Mouse (Mus musculus) large intestine, adult 2 months (tissue): ENCODE results near the gene Hmgn2. TPM values are rescaled to one million over a fixed set of nuclear protein-coding genes. Genes with fewer than 3 reads are reported as not detected.
A peak's percentile ranks its signal among the peaks of the same experiment; 100 is the strongest.

Experiments
- DNase-seq: peaks from one replicate; pipeline ENCODE4 v3.0.0-alpha.2; 2012; ENCODE audit warnings: low read depth, low spot score
- WGBS: fragments of 180-500 bp; shearing (Covaris S2); methylation state at CpG from one replicate; pipeline ENCODE4 v1.1.7; 2018; 5-methylcytosine and 5-hydroxymethylcytosine counted together
- polyA plus RNA-seq: library from polyadenylated mRNA; depleted of rRNA; stranded (reverse); fragments of >200 nt; gene quantifications from 2 replicates; pipeline ENCODE4 v1.2.3, GENCODE M21; 2012

The Hmgn2 gene
- polyA plus RNA-seq, 1 experiment, result 46.0 TPM

GRCm38 (mm10) chr4:133982936-133983335 lies 14.5 kb upstream of the Hmgn2 start:
- 93% methylated on average over 13 of the region's 13 CpGs for WGBS
- no peak for DNase-seq

- 81% methylated on average over 5 of the region's 5 CpGs for WGBS
- no peak for DNase-seq
These were observed 12.0 kb upstream of the Hmgn2 start for GRCm38 (mm10) chr4:133980496-133980895.

GRCm38 (mm10) chr4:133978021-133978711 lies 9.7 kb upstream of the Hmgn2 start:
- WGBS, result 94% methylated on average over 10 of the region's 10 CpGs
- no peak for DNase-seq

- 73% methylated on average over 8 of the region's 8 CpGs for WGBS
- no peak for DNase-seq
These were observed 3.3 kb upstream of the Hmgn2 start for GRCm38 (mm10) chr4:133971741-133972140.

GRCm38 (mm10) chr4:133970876-133971275 lies 2.4 kb upstream of the Hmgn2 start:
- WGBS, result 76% methylated on average over 13 of the region's 13 CpGs
- no peak for DNase-seq

- WGBS, result 70% methylated on average over 4 of the region's 4 CpGs
- no peak for DNase-seq
These were observed 1.7 kb upstream of the Hmgn2 start for GRCm38 (mm10) chr4:133970196-133970595.

GRCm38 (mm10) chr4:133969114-133969770 lies 792 bp upstream of the Hmgn2 start:
- DNase-seq, result no peak
- 37% methylated on average over 8 of the region's 8 CpGs for WGBS

- WGBS, result under 1% methylated on average over 29 of the region's 29 CpGs
- peak; percentile 43 for DNase-seq
These were observed 642 bp downstream of the Hmgn2 start for GRCm38 (mm10) chr4:133967866-133968149.

- under 1% methylated on average over 88 of the region's 101 CpGs for WGBS
- peak; percentile 75 for DNase-seq
These were observed 1.1 kb downstream of the Hmgn2 start for GRCm38 (mm10) chr4:133967138-133967865.

- 30% methylated on average over 12 of the region's 12 CpGs for WGBS
- DNase-seq, result no peak
These were observed 2.0 kb downstream of the Hmgn2 start for GRCm38 (mm10) chr4:133966271-133966940.

GRCm38 (mm10) chr4:133962566-133962965 lies 5.9 kb downstream of the Hmgn2 start:
- 84% methylated on average over 7 of the region's 7 CpGs for WGBS
- DNase-seq, result no peak

GRCm38 (mm10) chr4:133958884-133959283 lies 9.6 kb downstream of the Hmgn2 start:
- no peak for DNase-seq
- 70% methylated on average over 1 of the region's 1 CpGs for WGBS

- WGBS, result 83% methylated on average over 4 of the region's 4 CpGs
- no peak for DNase-seq
These were observed 12.1 kb downstream of the Hmgn2 start for GRCm38 (mm10) chr4:133956358-133956757.

- no peak for DNase-seq
- WGBS, result 36% methylated on average over 4 of the region's 4 CpGs
These were observed 21.7 kb downstream of the Hmgn2 start for GRCm38 (mm10) chr4:133946736-133947135.

- 83% methylated on average over 3 of the region's 3 CpGs for WGBS
- no peak for DNase-seq
These were observed 24.7 kb downstream of the Hmgn2 start for GRCm38 (mm10) chr4:133943791-133944190.

- WGBS, result 85% methylated on average over 4 of the region's 4 CpGs
- no peak for DNase-seq
These were observed 25.8 kb downstream of the Hmgn2 start for GRCm38 (mm10) chr4:133942679-133943078.

- DNase-seq, result no peak
- WGBS, result 37% methylated on average over 3 of the region's 3 CpGs
These were observed 26.9 kb downstream of the Hmgn2 start for GRCm38 (mm10) chr4:133941576-133941975.

GRCm38 (mm10) chr4:133940386-133941260 lies 27.8 kb downstream of the Hmgn2 start:
- DNase-seq, result no peak
- WGBS, result 77% methylated on average over 13 of the region's 13 CpGs

- DNase-seq, result no peak
These were observed 30.4 kb downstream of the Hmgn2 start for GRCm38 (mm10) chr4:133938077-133938476.

More at GRCm38 (mm10) chr4:133938077-133938476, 30.4 kb downstream of the Hmgn2 start:
- 56% methylated on average over 2 of the region's 2 CpGs for WGBS
